Mouse (Mus musculus) stomach, embryonic 15.5 days (tissue): ENCODE measurements at regions not wholly inside any gene's neighbourhood (a gene's known extent, or its start where the extent isn't known, plus 50 kb on each side); places are given as distances from the start of the nearest gene placed in this dataset.

Source experiments
- ATAC-seq: fragments of 200-750 bp; cut with Nextera tagmentation; 2 replicates; pipeline ENCODE4 v1.8.0; 2017; ENCODE audit warnings: low read depth, moderate number of reproducible peaks, moderate TSS enrichment; ENCODE audit not compliant: insufficient read depth, low FRiP score
- H3K27ac ChIP-seq: fragments of 300-500 bp; sonication (generic); 2 replicates; pipeline ENCODE4 v1.5.1; 2015; ENCODE audit warnings: mild to moderate bottlenecking, inconsistent platforms
- H3K27me3 ChIP-seq: fragments of 300-500 bp; sonication (generic); replicated peaks from 2 replicates; pipeline ENCODE4 v1.6.1; 2015; ENCODE audit warnings: inconsistent platforms
- H3K36me3 ChIP-seq: fragments of 300-500 bp; sonication (generic); 2 replicates; pipeline ENCODE4 v1.6.1; 2015; ENCODE audit warnings: inconsistent platforms
- H3K4me1 ChIP-seq: fragments of 300-500 bp; sonication (generic); 2 replicates; pipeline ENCODE4 v1.6.1; 2015; ENCODE audit warnings: inconsistent platforms
- H3K4me2 ChIP-seq: fragments of 300-500 bp; sonication (generic); 2 replicates; pipeline ENCODE4 v1.6.1; 2015; ENCODE audit warnings: mild to moderate bottlenecking, inconsistent platforms
- H3K4me3 ChIP-seq: fragments of 300-500 bp; sonication (generic); replicated peaks from 2 replicates; pipeline ENCODE4 v1.5.1; 2015; ENCODE audit warnings: inconsistent platforms
- H3K9ac ChIP-seq: fragments of 300-500 bp; sonication (generic); 2 replicates; pipeline ENCODE4 v1.6.1; 2015; ENCODE audit warnings: inconsistent platforms
- H3K9me3 ChIP-seq: fragments of 300-500 bp; sonication (generic); 2 replicates; pipeline ENCODE4 v1.6.1; 2016; ENCODE audit warnings: inconsistent platforms
- WGBS: fragments of 180-500 bp; shearing (Covaris S2); methylation state at CpG from one replicate; pipeline ENCODE4 v1.1.7; 2015; 5-methylcytosine and 5-hydroxymethylcytosine counted together

DNA sequence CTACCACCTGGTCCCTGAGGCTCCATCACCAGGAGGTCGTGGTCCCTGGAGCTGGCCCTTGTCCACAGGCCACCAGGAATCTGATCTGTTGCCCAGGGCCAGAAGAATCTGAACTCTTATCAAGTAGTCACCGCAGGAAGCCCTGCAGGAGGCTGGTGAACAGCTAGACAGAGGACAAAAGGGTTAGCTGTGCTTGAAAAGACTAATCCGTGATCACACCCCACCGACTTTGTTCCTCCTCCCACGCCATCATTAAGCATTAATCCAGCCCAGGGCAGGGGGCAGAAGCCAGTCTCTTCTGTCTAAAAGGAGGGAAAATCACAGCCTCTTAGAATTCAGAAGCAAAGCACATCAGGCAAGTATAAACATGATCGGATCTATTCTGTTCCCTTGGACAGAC is 227.7 kb upstream of the Mgmt start:
- Histone ChIP-seq H3K4me3 (no peak overlapping the region), H3K4me1 (no peaks in the 10 kb centered on the region), H3K36me3 (no peaks in the 10 kb centered on the region), H3K27ac (no peak overlapping the region), H3K27me3 (no peaks in the 10 kb centered on the region), H3K9ac (no peak overlapping the region), H3K9me3 (no peaks in the 10 kb centered on the region), H3K4me2 (no peak overlapping the region)
- WGBS: 30% methylated on average over 6 of the region's 6 CpGs
- ATAC-seq: no peak

DNA sequence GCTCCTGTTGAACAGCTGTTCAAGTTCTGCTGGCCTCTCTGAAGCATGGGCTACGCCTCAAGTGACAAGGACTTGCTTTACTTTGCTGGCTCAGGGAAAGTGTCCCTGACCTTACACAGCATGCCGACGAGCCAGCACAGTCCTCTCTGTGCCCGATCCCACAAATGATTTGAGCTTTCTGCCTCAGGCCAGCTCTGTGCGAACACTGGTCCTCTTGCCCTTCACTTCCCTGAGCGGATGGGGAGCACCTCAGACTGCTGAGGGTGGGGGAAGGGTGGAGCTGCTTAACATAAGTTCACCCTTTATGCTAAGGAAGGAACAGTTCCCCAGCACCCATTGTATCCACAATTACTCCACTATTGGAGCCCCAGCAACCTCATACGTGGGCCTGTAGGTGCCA is 223.7 kb upstream of the Mgmt start:
- Histone ChIP-seq H3K27me3 (no peaks in the 10 kb centered on the region; the same call in 1 of the 2 replicates), H3K4me3 (no peak overlapping the region), H3K4me1 (no peaks in the 10 kb centered on the region), H3K36me3 (no peaks in the 10 kb centered on the region), H3K4me2 (no peak overlapping the region), H3K27ac (no peak overlapping the region), H3K9me3 (no peaks in the 10 kb centered on the region), H3K9ac (no peak overlapping the region)
- ATAC-seq: no peak
- 71% methylated on average over 7 of the region's 7 CpGs for WGBS

DNA sequence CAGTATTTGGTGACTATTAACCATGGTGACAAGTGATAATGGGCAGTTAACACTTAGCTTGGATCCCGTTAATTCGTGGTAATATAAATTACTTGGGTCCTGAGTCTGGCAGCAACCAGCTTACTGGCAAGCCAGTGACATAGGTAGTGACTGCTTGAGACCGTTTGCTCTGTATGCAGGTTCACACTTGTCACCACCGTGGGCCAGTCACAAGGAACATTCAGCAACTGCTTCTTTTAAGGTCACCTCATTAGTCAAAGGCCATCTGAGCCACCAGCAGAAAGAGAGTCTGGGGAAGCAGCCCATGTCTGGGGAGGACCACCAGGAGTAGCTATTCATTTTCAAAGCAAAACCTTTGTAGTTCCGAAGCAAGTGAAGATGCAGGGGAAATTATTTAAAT is 220.3 kb upstream of the Mgmt start:
- H3K27me3 ChIP-seq: peaks cover 9% of the 10 kb centered on the region; the same call in 1 of the 2 replicates
- WGBS: 47% methylated on average over 5 of the region's 5 CpGs

DNA sequence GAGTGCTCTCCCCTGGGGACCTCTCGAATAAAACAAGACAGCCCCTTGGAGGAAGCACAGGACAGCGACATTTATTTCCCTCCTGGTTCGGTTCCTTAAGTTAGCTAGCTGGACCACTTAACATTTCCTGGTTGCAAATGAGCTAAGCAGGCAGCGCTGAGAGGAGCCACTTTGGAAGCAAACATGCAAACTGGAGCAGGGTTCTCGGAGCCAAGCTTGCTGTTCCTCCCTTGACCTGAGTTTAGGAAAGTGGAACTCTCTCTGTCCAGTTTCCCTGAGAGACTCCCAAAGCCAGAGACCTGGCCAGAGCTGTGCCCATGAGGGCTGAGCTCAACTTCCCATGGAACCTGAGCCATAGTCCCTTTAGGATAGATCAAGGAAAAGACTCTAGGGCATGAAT is 219.4 kb upstream of the Mgmt start:
- no peaks in the 10 kb centered on the region for H3K9me3 ChIP-seq
- H3K4me2 ChIP-seq: no peak overlapping the region
- no peak overlapping the region for H3K9ac ChIP-seq
- 45% methylated on average over 5 of the region's 5 CpGs for WGBS
- H3K4me1 ChIP-seq: no peaks in the 10 kb centered on the region
- H3K36me3 ChIP-seq: no peaks in the 10 kb centered on the region
- no peak overlapping the region for H3K4me3 ChIP-seq
- H3K27me3 ChIP-seq: peaks cover 9% of the 10 kb centered on the region; the same call in 1 of the 2 replicates
- no peak overlapping the region for H3K27ac ChIP-seq
- no peak for ATAC-seq

More for the DNA sequence above, 220.3 kb upstream of the Mgmt start:
- ATAC-seq: no peak
- no peak overlapping the region for H3K9ac ChIP-seq
- H3K4me2 ChIP-seq: no peak overlapping the region
- no peak overlapping the region for H3K4me3 ChIP-seq
- H3K4me1 ChIP-seq: no peaks in the 10 kb centered on the region
- H3K9me3 ChIP-seq: no peaks in the 10 kb centered on the region
- H3K27ac ChIP-seq: no peak overlapping the region
- H3K36me3 ChIP-seq: no peaks in the 10 kb centered on the region

DNA sequence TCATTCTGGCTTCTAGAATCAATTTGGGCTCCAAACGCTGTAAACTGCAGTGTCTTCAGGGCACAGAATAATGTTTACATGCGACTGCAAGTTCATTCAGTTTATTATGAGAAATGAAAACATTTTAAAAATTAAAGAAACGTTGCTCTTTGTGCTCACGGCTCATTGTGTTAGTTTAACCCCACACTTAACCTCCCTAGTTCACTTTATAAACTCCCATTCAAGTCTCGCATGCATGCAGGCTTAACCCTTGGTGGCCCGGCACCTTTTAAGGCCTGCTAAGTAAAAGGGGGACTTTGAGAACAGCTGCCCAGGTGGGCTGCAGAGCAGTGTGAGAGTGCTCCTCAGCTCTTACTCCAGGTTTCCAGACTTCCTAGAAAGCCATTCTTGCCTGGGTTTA is 218.3 kb upstream of the Mgmt start:
- H3K27ac ChIP-seq: no peak overlapping the region
- no peak for ATAC-seq
- H3K27me3 ChIP-seq: peaks cover 9% of the 10 kb centered on the region; the same call in 1 of the 2 replicates
- H3K4me1 ChIP-seq: no peaks in the 10 kb centered on the region
- H3K9ac ChIP-seq: no peak overlapping the region
- WGBS: 19% methylated on average over 6 of the region's 6 CpGs
- no peak overlapping the region for H3K4me3 ChIP-seq
- H3K36me3 ChIP-seq: no peaks in the 10 kb centered on the region
- no peaks in the 10 kb centered on the region for H3K9me3 ChIP-seq
- H3K4me2 ChIP-seq: no peak overlapping the region

DNA sequence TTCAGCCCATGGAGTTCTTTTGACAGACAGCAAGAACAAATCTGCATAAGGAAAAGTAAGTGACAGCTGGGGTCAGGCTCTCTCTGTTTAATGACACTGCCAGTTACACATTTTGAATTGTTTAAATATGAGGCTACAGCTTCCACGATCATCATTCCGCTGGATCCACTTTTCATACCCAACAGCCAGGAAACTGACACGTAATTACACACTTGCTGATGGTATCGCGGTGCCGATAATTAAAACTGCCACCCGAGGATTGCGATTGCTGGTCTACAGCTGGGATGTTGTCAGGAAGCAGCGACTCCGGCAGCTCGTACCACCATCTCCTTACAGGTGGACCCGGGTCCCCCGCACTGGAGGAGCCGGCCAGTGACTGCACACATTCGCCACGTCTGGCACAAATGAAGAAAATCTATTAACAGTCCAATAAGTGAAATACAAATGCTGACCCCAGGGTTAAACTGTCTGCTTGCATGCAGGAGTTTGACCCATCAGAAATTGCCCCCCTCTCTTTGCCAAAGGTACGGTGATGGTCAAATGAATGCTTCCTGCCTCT is 217.3 kb upstream of the Mgmt start:
- no peak for ATAC-seq
- Histone ChIP-seq H3K36me3 (no peaks in the 10 kb centered on the region), H3K9ac (no peak overlapping the region), H3K4me2 (no peak overlapping the region), H3K27ac (no peak overlapping the region), H3K27me3 (peaks cover 9% of the 10 kb centered on the region; the same call in 1 of the 2 replicates), H3K4me1 (no peaks in the 10 kb centered on the region), H3K9me3 (no peaks in the 10 kb centered on the region), H3K4me3 (no peak overlapping the region)
- 62% methylated on average over 17 of the region's 17 CpGs for WGBS

DNA sequence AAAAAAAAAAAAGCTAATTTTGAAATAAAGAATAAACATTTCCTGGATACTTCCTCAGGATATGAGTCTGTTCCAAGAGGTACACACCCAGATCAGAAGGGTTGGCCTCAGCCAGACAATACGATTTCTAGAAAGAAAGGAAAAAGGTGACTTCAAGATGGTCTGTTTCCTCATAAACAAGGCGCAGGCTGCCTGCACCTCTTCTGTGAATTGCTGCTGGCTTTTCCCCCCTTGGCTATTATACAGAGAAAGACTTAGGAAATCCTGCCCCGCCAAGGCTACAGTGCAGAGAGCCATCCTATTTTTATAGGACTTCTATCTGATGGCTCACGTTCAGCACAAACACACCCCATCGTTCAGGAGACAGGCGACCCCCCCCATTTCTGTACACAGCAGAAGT is 204.8 kb upstream of the Mgmt start:
- no peak overlapping the region for H3K4me2 ChIP-seq
- no peaks in the 10 kb centered on the region for H3K9me3 ChIP-seq
- no peaks in the 10 kb centered on the region for H3K27me3 ChIP-seq
- no peak overlapping the region for H3K4me3 ChIP-seq
- H3K9ac ChIP-seq: no peak overlapping the region
- no peak overlapping the region for H3K27ac ChIP-seq
- H3K4me1 ChIP-seq: 0 out of 2 replicates have a peak, but pooled peaks cover 3% of the 10 kb centered on the region
- 35% methylated on average over 6 of the region's 6 CpGs for WGBS
- no peaks in the 10 kb centered on the region for H3K36me3 ChIP-seq
- no peak for ATAC-seq

DNA sequence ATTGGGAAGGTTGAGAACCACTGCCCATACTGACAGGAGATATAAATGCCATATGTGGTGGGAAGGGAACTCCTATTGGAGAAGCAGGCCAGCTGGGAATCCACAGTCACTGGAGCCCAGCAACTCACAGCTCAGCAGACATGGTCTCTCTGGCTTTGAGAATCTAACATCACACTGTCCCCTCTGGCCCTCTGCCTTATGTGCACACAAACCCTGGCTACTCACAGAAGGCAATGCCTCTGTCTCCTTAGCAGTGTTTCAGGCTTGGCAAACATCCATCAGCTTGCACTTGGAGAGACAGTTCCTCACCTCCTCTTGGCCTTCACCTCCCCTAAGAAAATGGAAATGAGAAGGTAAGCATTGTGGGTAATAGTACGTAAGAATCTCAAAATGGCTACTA is 188.2 kb upstream of the Mgmt start:
- Histone ChIP-seq H3K4me3 (no peak overlapping the region), H3K9me3 (no peaks in the 10 kb centered on the region), H3K27me3 (no peaks in the 10 kb centered on the region), H3K4me2 (no peak overlapping the region), H3K36me3 (no peaks in the 10 kb centered on the region), H3K4me1 (no peaks in the 10 kb centered on the region), H3K9ac (no peak overlapping the region), H3K27ac (no peak overlapping the region)
- ATAC-seq: no peak
- WGBS: 86% methylated on average over 1 of the region's 1 CpGs

DNA sequence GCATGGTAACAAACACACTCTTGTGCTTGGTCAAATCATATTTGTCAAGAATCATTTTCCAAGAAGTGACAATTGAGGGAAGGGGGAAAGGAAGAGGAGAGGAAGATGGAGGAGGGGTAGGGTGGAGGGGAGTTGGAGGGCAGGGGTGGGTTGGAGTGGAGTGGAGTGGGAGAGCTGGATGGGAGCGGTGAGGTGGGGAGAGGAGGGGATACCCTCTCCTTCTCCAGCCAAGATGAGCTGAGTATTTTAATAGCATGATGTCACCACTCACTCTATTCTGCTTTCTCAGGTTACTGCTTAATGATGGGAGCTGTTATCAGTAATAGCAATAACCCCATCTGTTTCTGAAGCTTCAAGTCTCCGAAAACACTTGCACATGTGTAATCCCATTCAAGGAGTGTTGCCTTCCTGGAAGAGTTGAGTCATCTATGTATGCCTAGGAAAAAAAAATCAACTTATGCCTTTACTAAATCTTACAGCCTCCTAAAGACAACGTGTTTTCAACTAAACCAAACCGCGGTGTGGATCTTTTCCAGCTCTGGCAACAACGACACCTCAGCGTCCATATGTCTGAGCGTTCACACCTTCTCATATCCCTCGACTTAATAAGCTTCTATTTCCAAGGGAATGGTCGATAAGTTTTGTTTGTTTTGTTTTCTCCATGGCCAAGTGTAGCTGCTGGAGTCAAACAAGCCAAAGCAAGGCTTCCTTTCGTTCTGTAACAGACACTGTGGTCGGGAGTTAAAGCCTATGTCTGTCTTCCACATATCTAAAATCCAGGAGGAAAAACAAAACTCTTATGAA is 187.0 kb upstream of the Mgmt start:
- no peak overlapping the region for H3K4me2 ChIP-seq
- H3K4me1 ChIP-seq: no peaks in the 10 kb centered on the region
- 68% methylated on average over 12 of the region's 12 CpGs for WGBS
- no peaks in the 10 kb centered on the region for H3K27me3 ChIP-seq
- H3K36me3 ChIP-seq: no peaks in the 10 kb centered on the region
- no peak overlapping the region for H3K9ac ChIP-seq
- ATAC-seq: no peak
- H3K9me3 ChIP-seq: no peaks in the 10 kb centered on the region
- H3K4me3 ChIP-seq: no peak overlapping the region
- H3K27ac ChIP-seq: no peak overlapping the region; the same call in 1 of the 2 replicates

DNA sequence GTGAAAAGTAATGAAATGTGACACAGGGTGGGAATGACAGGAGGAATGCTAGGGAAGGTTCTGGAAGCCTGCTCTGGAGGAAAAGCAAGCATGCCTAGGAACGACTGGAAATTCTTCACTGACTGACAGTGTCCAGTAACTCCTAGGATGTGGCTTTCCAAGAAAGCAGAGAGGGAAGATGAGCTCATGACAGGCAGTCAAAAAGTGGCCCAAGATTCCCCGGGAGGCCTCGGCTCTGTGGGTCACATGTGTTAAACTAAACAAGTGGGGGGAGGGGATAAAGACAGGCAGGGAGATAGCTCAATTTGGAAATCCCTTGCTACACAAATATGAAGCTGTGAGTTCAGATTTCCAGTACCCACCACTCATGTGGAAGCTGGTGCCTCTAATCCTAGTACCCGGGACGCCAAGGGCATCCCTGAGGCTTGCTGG is 186.4 kb upstream of the Mgmt start:
- Histone ChIP-seq H3K27ac (no peak overlapping the region), H3K9ac (no peak overlapping the region), H3K4me2 (no peak overlapping the region), H3K4me1 (no peaks in the 10 kb centered on the region), H3K9me3 (no peaks in the 10 kb centered on the region), H3K4me3 (no peak overlapping the region), H3K36me3 (no peaks in the 10 kb centered on the region), H3K27me3 (no peaks in the 10 kb centered on the region)
- ATAC-seq: no peak
- 43% methylated on average over 5 of the region's 5 CpGs for WGBS

DNA sequence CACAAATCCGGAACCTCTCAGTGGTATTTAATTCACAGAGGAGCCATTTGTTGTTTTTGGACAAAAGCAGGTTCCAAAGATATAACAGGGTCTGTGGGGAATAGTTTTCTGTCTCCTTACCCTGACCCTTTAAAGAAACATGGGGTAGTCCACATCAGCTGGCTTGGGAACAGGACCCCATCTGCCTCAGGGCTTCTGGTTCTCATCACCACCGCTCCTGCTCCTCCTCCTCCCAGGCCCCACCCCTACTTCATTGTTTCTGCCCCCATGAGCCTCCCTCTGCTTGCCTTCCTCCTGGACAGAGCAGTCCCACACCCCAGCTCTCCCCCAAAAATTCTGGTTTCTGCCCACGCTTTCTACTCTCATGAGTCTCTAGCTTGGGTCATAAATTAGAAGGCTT is 183.8 kb upstream of the Mgmt start:
- 71% methylated on average over 3 of the region's 3 CpGs for WGBS
- no peaks in the 10 kb centered on the region for H3K36me3 ChIP-seq
- no peaks in the 10 kb centered on the region for H3K9me3 ChIP-seq
- ATAC-seq: no peak
- H3K4me1 ChIP-seq: no peaks in the 10 kb centered on the region
- H3K27me3 ChIP-seq: no peaks in the 10 kb centered on the region
- no peak overlapping the region for H3K9ac ChIP-seq
- H3K4me2 ChIP-seq: no peak overlapping the region
- no peak overlapping the region for H3K4me3 ChIP-seq
- H3K27ac ChIP-seq: no peak overlapping the region

DNA sequence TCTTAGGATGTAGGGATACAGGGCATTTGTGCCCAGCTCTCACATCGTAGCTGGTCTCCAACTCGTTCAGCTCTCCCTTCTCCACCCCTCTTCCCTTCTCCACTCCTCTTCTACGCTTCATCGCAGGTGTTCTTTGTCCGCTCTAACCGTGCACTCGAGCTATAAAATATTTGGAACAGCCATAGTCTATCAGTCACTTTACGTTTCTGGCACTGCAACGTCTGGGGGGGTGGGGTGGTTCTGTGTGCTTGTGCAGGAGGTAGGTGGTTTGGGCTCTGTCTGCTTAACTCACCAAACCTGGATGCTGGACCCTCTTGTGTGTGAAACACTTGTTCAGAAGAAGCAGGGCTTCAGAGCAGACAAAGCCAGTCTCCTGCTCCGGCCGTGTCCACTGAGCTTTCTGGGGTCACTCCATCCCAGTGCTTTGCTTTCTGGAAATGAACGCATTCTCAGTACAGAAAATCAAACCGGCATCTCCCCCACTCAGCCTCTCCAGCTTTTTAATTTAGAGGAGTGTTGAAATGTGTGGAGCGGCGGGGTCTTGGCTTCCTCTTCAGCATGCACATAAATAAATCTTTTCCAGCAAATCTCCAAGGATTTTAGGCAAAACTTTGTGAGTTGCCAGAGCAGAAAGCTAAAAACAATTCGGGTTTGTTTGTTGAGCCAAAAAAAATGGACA is 181.3 kb upstream of the Mgmt start:
- no peaks in the 10 kb centered on the region for H3K9me3 ChIP-seq
- no peaks in the 10 kb centered on the region for H3K4me1 ChIP-seq
- H3K4me3 ChIP-seq: no peak overlapping the region
- no peak overlapping the region for H3K9ac ChIP-seq
- no peak overlapping the region for H3K4me2 ChIP-seq
- no peaks in the 10 kb centered on the region for H3K36me3 ChIP-seq
- ATAC-seq: peak; percentile 63
- no peaks in the 10 kb centered on the region for H3K27me3 ChIP-seq
- peak overlapping the region; percentile 71; the same call in 1 of the 2 replicates for H3K27ac ChIP-seq
- 41% methylated on average over 16 of the region's 16 CpGs for WGBS
